Mouse (Mus musculus) kidney, postnatal 36 days (tissue): Measurements from ENCODE around the gene Tulp1.
"Not testable (repeated sequence)": the region's sequence is repeated elsewhere in the genome, so short reads cannot be mapped to it uniquely, and the experiment has no call there.

ENCODE experiments used
- DNase-seq, 2 experiments: peaks; one replicate each; pipeline ENCODE4 v3.0.0; 2021 to 2022; ENCODE audit warnings: mixed read lengths in 2 of 2

Tulp1 gene

GRCm38 (mm10) chr17:28365122-28365521 is at the start of gene Tulp1:
TSS of gene Tulp1 (minus strand) at chr17:28365222.
- no peak for DNase-seq

GRCm38 (mm10) chr17:28411381-28411960 is 46.4 kb upstream of the Tulp1 start:
- no peak for DNase-seq

GRCm38 (mm10) chr17:28410731-28411130 is 45.7 kb upstream of the Tulp1 start:
- no peak for DNase-seq

- no peak for DNase-seq
These were observed 43.4 kb upstream of the Tulp1 start for GRCm38 (mm10) chr17:28408251-28408918.

GRCm38 (mm10) chr17:28407418-28408250 is 42.6 kb upstream of the Tulp1 start:
- peak; percentile 86 to 88 for DNase-seq

- DNase-seq, result no peak
These were observed 41.4 kb upstream of the Tulp1 start for GRCm38 (mm10) chr17:28406471-28406870.

- DNase-seq, result not testable (repeated sequence)
These were observed 39.7 kb upstream of the Tulp1 start for GRCm38 (mm10) chr17:28404745-28405144.

GRCm38 (mm10) chr17:28404301-28404700 is 39.3 kb upstream of the Tulp1 start:
- DNase-seq, result no peak

- no peak for DNase-seq
These were observed 30.0 kb upstream of the Tulp1 start for GRCm38 (mm10) chr17:28394994-28395393.

GRCm38 (mm10) chr17:28394051-28394765 is 29.2 kb upstream of the Tulp1 start:
- no peak for DNase-seq

- DNase-seq, result peak in 1 of 2 experiments; percentile 31
These were observed 26.8 kb upstream of the Tulp1 start for GRCm38 (mm10) chr17:28391568-28392432.

GRCm38 (mm10) chr17:28388534-28388933 is 23.5 kb upstream of the Tulp1 start:
- DNase-seq, result no peak

GRCm38 (mm10) chr17:28386150-28386905 is 21.3 kb upstream of the Tulp1 start:
- DNase-seq, result peak; percentile 82 to 94

- DNase-seq, result peak in 1 of 2 experiments; percentile 71
These were observed 19.3 kb upstream of the Tulp1 start for GRCm38 (mm10) chr17:28384298-28384697.

GRCm38 (mm10) chr17:28380255-28380654 is 15.2 kb upstream of the Tulp1 start:
- DNase-seq, result no peak

GRCm38 (mm10) chr17:28375592-28376061 is 10.6 kb upstream of the Tulp1 start:
- DNase-seq, result no peak

- DNase-seq, result no peak
These were observed 9.5 kb upstream of the Tulp1 start for GRCm38 (mm10) chr17:28374494-28374893.

GRCm38 (mm10) chr17:28373821-28374220 is 8.8 kb upstream of the Tulp1 start:
- peak in 1 of 2 experiments; percentile 70 for DNase-seq

GRCm38 (mm10) chr17:28371941-28372340 is 6.9 kb upstream of the Tulp1 start:
- no peak for DNase-seq

- DNase-seq, result no peak
These were observed 6.3 kb upstream of the Tulp1 start for GRCm38 (mm10) chr17:28371286-28371685.

GRCm38 (mm10) chr17:28369056-28369455 is 4.0 kb upstream of the Tulp1 start:
- DNase-seq, result no peak
